Mouse (Mus musculus): ENCODE measurements around the gene Mul1. TPM values are rescaled to one million over a fixed set of nuclear protein-coding genes. Genes with fewer than 3 reads are reported as not detected.

The Mul1 gene
- polyA plus RNA-seq, 1 experiment from 2014 or later: 16.6 TPM

- Histone ChIP-seq H3K27me3 (ENCODE audit: control insufficient read depth, insufficient read depth, low read length) (peaks cover 5% of the 10 kb centered on the region; the same call in 1 of the 2 replicates), H3K4me3 (ENCODE audit: low read depth, low read length) (no peak overlapping the region), H3K4me1 (replicated peaks; ENCODE audit: control insufficient read depth, insufficient read depth, low read length) (peaks cover 6% of the 10 kb centered on the region; the same call in 1 of the 2 replicates), H3K9me3 (ENCODE audit: control insufficient read depth, low read length) (no peaks in the 10 kb centered on the region), H3K27ac (ENCODE audit: low read depth, low read length) (peak overlapping the region; percentile 73), H3K9ac (ENCODE audit: low read depth, low read length) (no peak overlapping the region), H3K4me2 (replicated peaks; ENCODE audit: low read depth, low read length) (0 out of 2 replicates have a peak overlapping the region, but pooled peaks have one; percentile 15), H3K36me3 (ENCODE audit: control insufficient read depth, insufficient read depth, low read length) (no peaks in the 10 kb centered on the region)
- DNase-seq (ENCODE audit: low spot score) (peak; percentile 59), ATAC-seq (ENCODE audit: low FRiP score) (peak; percentile 53)
- 5% methylated on average over 11 of the region's 11 CpGs for WGBS
Observed at GRCm38 (mm10) chr4:138462971-138463831, 28.7 kb downstream of the Mul1 start.

- no peaks in the 10 kb centered on the region for H3K9me3 ChIP-seq (ENCODE audit: control insufficient read depth, low read length)
Observed at GRCm38 (mm10) chr4:138463832-138464487, 29.5 kb downstream of the Mul1 start.

GRCm38 (mm10) chr4:138464667-138465353 is 30.3 kb downstream of the Mul1 start:
- no peak overlapping the region for H3K9ac ChIP-seq (ENCODE audit: low read depth, low read length)
- peaks cover 6% of the 10 kb centered on the region; the same call in 1 of the 2 replicates for H3K4me1 ChIP-seq (replicated peaks; ENCODE audit: control insufficient read depth, insufficient read depth, low read length)
- ATAC-seq (ENCODE audit: low FRiP score): peak; percentile 82
- H3K9me3 ChIP-seq (ENCODE audit: control insufficient read depth, low read length): no peaks in the 10 kb centered on the region
- H3K4me3 ChIP-seq (ENCODE audit: low read depth, low read length): peak overlapping the region; percentile 14; the same call in 1 of the 2 replicates
- WGBS: 2% methylated on average over 18 of the region's 22 CpGs
- peak overlapping the region; percentile 31 for H3K4me2 ChIP-seq (replicated peaks; ENCODE audit: low read depth, low read length)
- no peaks in the 10 kb centered on the region for H3K36me3 ChIP-seq (ENCODE audit: control insufficient read depth, insufficient read depth, low read length)
- peaks cover 5% of the 10 kb centered on the region; the same call in 1 of the 2 replicates for H3K27me3 ChIP-seq (ENCODE audit: control insufficient read depth, insufficient read depth, low read length)
- peak overlapping the region; percentile 73 for H3K27ac ChIP-seq (ENCODE audit: low read depth, low read length)
- peak; percentile 76 for DNase-seq (ENCODE audit: low spot score)

More at GRCm38 (mm10) chr4:138463832-138464487, 29.5 kb downstream of the Mul1 start:
- peaks cover 5% of the 10 kb centered on the region; the same call in 1 of the 2 replicates for H3K27me3 ChIP-seq (ENCODE audit: control insufficient read depth, insufficient read depth, low read length)
- 8% methylated on average over 11 of the region's 11 CpGs for WGBS
- peak overlapping the region; percentile 73 for H3K27ac ChIP-seq (ENCODE audit: low read depth, low read length)
- no peak overlapping the region for H3K9ac ChIP-seq (ENCODE audit: low read depth, low read length)
- peak overlapping the region; percentile 31 for H3K4me2 ChIP-seq (replicated peaks; ENCODE audit: low read depth, low read length)
- no peaks in the 10 kb centered on the region for H3K36me3 ChIP-seq (ENCODE audit: control insufficient read depth, insufficient read depth, low read length)
- ATAC-seq (ENCODE audit: low FRiP score) (peak; percentile 67), DNase-seq (ENCODE audit: low spot score) (no peak)
- no peak overlapping the region for H3K4me3 ChIP-seq (ENCODE audit: low read depth, low read length)
- H3K4me1 ChIP-seq (replicated peaks; ENCODE audit: control insufficient read depth, insufficient read depth, low read length): peaks cover 6% of the 10 kb centered on the region; the same call in 1 of the 2 replicates

GRCm38 (mm10) chr4:138465446-138465845 is 31.0 kb downstream of the Mul1 start:
- DNase-seq (ENCODE audit: low spot score) (no peak), ATAC-seq (ENCODE audit: low FRiP score) (no peak)
- H3K9me3 ChIP-seq (ENCODE audit: control insufficient read depth, low read length): no peaks in the 10 kb centered on the region
- H3K27me3 ChIP-seq (ENCODE audit: control insufficient read depth, insufficient read depth, low read length): peaks cover 5% of the 10 kb centered on the region; the same call in 1 of the 2 replicates
- no peak overlapping the region for H3K4me2 ChIP-seq (replicated peaks; ENCODE audit: low read depth, low read length)
- H3K9ac ChIP-seq (ENCODE audit: low read depth, low read length): no peak overlapping the region
- WGBS: 40% methylated on average over 8 of the region's 8 CpGs
- H3K4me3 ChIP-seq (ENCODE audit: low read depth, low read length): no peak overlapping the region
- H3K36me3 ChIP-seq (ENCODE audit: control insufficient read depth, insufficient read depth, low read length): no peaks in the 10 kb centered on the region
- peaks cover 6% of the 10 kb centered on the region; the same call in 1 of the 2 replicates for H3K4me1 ChIP-seq (replicated peaks; ENCODE audit: control insufficient read depth, insufficient read depth, low read length)
- H3K27ac ChIP-seq (ENCODE audit: low read depth, low read length): 0 out of 2 replicates have a peak overlapping the region, but pooled peaks have one; percentile 73

GRCm38 (mm10) chr4:138466690-138467089 is 32.2 kb downstream of the Mul1 start:
- WGBS: 74% methylated on average over 6 of the region's 6 CpGs
- H3K9ac ChIP-seq (ENCODE audit: low read depth, low read length): no peak overlapping the region
- H3K9me3 ChIP-seq (ENCODE audit: control insufficient read depth, low read length): no peaks in the 10 kb centered on the region
- no peak overlapping the region for H3K27ac ChIP-seq (ENCODE audit: low read depth, low read length)
- no peak for ATAC-seq (ENCODE audit: low FRiP score)
- H3K36me3 ChIP-seq (ENCODE audit: control insufficient read depth, insufficient read depth, low read length): no peaks in the 10 kb centered on the region
- H3K27me3 ChIP-seq (ENCODE audit: control insufficient read depth, insufficient read depth, low read length): peaks cover 5% of the 10 kb centered on the region; the same call in 1 of the 2 replicates
- H3K4me3 ChIP-seq (ENCODE audit: low read depth, low read length): no peak overlapping the region
- H3K4me2 ChIP-seq (replicated peaks; ENCODE audit: low read depth, low read length): no peak overlapping the region
- no peak for DNase-seq (ENCODE audit: low spot score)
- peaks cover 6% of the 10 kb centered on the region; the same call in 1 of the 2 replicates for H3K4me1 ChIP-seq (replicated peaks; ENCODE audit: control insufficient read depth, insufficient read depth, low read length)

GRCm38 (mm10) chr4:138467451-138467850 is 33.0 kb downstream of the Mul1 start:
- Histone ChIP-seq H3K9me3 (ENCODE audit: control insufficient read depth, low read length) (no peaks in the 10 kb centered on the region), H3K27ac (ENCODE audit: low read depth, low read length) (no peak overlapping the region), H3K4me2 (replicated peaks; ENCODE audit: low read depth, low read length) (no peak overlapping the region), H3K27me3 (ENCODE audit: control insufficient read depth, insufficient read depth, low read length) (peaks cover 5% of the 10 kb centered on the region; the same call in 1 of the 2 replicates), H3K9ac (ENCODE audit: low read depth, low read length) (no peak overlapping the region), H3K4me3 (ENCODE audit: low read depth, low read length) (no peak overlapping the region), H3K4me1 (replicated peaks; ENCODE audit: control insufficient read depth, insufficient read depth, low read length) (peaks cover 6% of the 10 kb centered on the region; the same call in 1 of the 2 replicates), H3K36me3 (ENCODE audit: control insufficient read depth, insufficient read depth, low read length) (no peaks in the 10 kb centered on the region)
- 88% methylated on average over 5 of the region's 5 CpGs for WGBS
- DNase-seq (ENCODE audit: low spot score) (no peak), ATAC-seq (ENCODE audit: low FRiP score) (no peak)

- Histone ChIP-seq H3K27me3 (ENCODE audit: control insufficient read depth, insufficient read depth, low read length) (peaks cover 5% of the 10 kb centered on the region; the same call in 1 of the 2 replicates), H3K9me3 (ENCODE audit: control insufficient read depth, low read length) (no peaks in the 10 kb centered on the region), H3K4me2 (replicated peaks; ENCODE audit: low read depth, low read length) (no peak overlapping the region), H3K27ac (ENCODE audit: low read depth, low read length) (no peak overlapping the region), H3K4me3 (ENCODE audit: low read depth, low read length) (no peak overlapping the region), H3K36me3 (ENCODE audit: control insufficient read depth, insufficient read depth, low read length) (no peaks in the 10 kb centered on the region), H3K9ac (ENCODE audit: low read depth, low read length) (no peak overlapping the region), H3K4me1 (replicated peaks; ENCODE audit: control insufficient read depth, insufficient read depth, low read length) (peaks cover 6% of the 10 kb centered on the region; the same call in 1 of the 2 replicates)
- no peak for ATAC-seq (ENCODE audit: low FRiP score)
- 9% methylated on average over 7 of the region's 7 CpGs for WGBS
- no peak for DNase-seq (ENCODE audit: low spot score)
Observed at GRCm38 (mm10) chr4:138469080-138469479, 34.6 kb downstream of the Mul1 start.

GRCm38 (mm10) chr4:138471241-138471640 is 36.8 kb downstream of the Mul1 start:
- Histone ChIP-seq H3K4me3 (ENCODE audit: low read depth, low read length) (no peak overlapping the region), H3K36me3 (ENCODE audit: control insufficient read depth, insufficient read depth, low read length) (no peaks in the 10 kb centered on the region), H3K27me3 (ENCODE audit: control insufficient read depth, insufficient read depth, low read length) (no peaks in the 10 kb centered on the region; the same call in 1 of the 2 replicates), H3K9me3 (ENCODE audit: control insufficient read depth, low read length) (no peaks in the 10 kb centered on the region), H3K9ac (ENCODE audit: low read depth, low read length) (no peak overlapping the region), H3K4me2 (replicated peaks; ENCODE audit: low read depth, low read length) (no peak overlapping the region), H3K27ac (ENCODE audit: low read depth, low read length) (no peak overlapping the region), H3K4me1 (replicated peaks; ENCODE audit: control insufficient read depth, insufficient read depth, low read length) (no peaks in the 10 kb centered on the region)
- DNase-seq (ENCODE audit: low spot score): no peak
- no peak for ATAC-seq (ENCODE audit: low FRiP score)
- 83% methylated on average over 7 of the region's 7 CpGs for WGBS
